Mouse (Mus musculus): Measurements from ENCODE around the gene E2f3. TPM values are rescaled to one million over a fixed set of nuclear protein-coding genes. Genes with fewer than 3 reads are reported as not detected.

E2f3 gene
- 3.9 and 4.3 TPM in 2 replicates for polyA plus RNA-seq (2012; rRNA removed)

GRCm38 (mm10) chr13:29985855-29986755 lies at the start of gene E2f3:
Gene E2f3, minus strand, starts transcription at chr13:29986063.

Other genes with a start within 250 kb of the E2f3 start
- 2.2 and 2.8 TPM in 2 replicates for gene Cdkal1, start 130.4 kb downstream of the E2f3 start, polyA plus RNA-seq (2012; rRNA removed)
- gene Mboat1, start 150.4 kb upstream of the E2f3 start, polyA plus RNA-seq (2012; rRNA removed) = 0.75 and 0.84 TPM in 2 replicates

Measured in liver, embryonic 18 days (tissue).